Mouse (Mus musculus): ENCODE results near the gene Retreg3. TPM values are rescaled to one million over a fixed set of nuclear protein-coding genes. Genes with fewer than 3 reads are reported as not detected.

Retreg3 gene
- polyA plus RNA-seq, 1 experiment from 2014 or later: 10.7 TPM

- Histone ChIP-seq H3K4me3 (ENCODE audit: low read depth, low read length) (no peak overlapping the region), H3K27me3 (ENCODE audit: control insufficient read depth, insufficient read depth, low read length) (no peaks in the 10 kb centered on the region), H3K4me2 (replicated peaks; ENCODE audit: low read depth, low read length) (no peak overlapping the region), H3K9me3 (ENCODE audit: control insufficient read depth, low read length) (no peaks in the 10 kb centered on the region), H3K9ac (ENCODE audit: low read depth, low read length) (no peak overlapping the region), H3K27ac (ENCODE audit: low read depth, low read length) (peak overlapping the region; percentile 47; the same call in 1 of the 2 replicates), H3K36me3 (ENCODE audit: control insufficient read depth, insufficient read depth, low read length) (no peaks in the 10 kb centered on the region), H3K4me1 (replicated peaks; ENCODE audit: control insufficient read depth, insufficient read depth, low read length) (peaks cover 3% of the 10 kb centered on the region; the same call in 1 of the 2 replicates)
- no peak for ATAC-seq (ENCODE audit: low FRiP score)
- DNase-seq (ENCODE audit: low spot score): no peak
- 53% methylated on average over 2 of the region's 2 CpGs for WGBS
Observed at GRCm38 (mm10) chr11:101115564-101115963, 4.1 kb downstream of the Retreg3 start.

- H3K4me1 ChIP-seq (replicated peaks; ENCODE audit: control insufficient read depth, insufficient read depth, low read length): no peaks in the 10 kb centered on the region; the same call in 1 of the 2 replicates
Observed at GRCm38 (mm10) chr11:101112186-101112585, 7.5 kb downstream of the Retreg3 start.

GRCm38 (mm10) chr11:101111178-101111577, 8.5 kb downstream of the Retreg3 start:
- no peak for DNase-seq (ENCODE audit: low spot score)
- no peak overlapping the region for H3K4me3 ChIP-seq (ENCODE audit: low read depth, low read length)
- H3K9ac ChIP-seq (ENCODE audit: low read depth, low read length): no peak overlapping the region
- no peak overlapping the region for H3K27ac ChIP-seq (ENCODE audit: low read depth, low read length)
- H3K27me3 ChIP-seq (ENCODE audit: control insufficient read depth, insufficient read depth, low read length): no peaks in the 10 kb centered on the region
- WGBS: 92% methylated on average over 4 of the region's 4 CpGs
- H3K4me2 ChIP-seq (replicated peaks; ENCODE audit: low read depth, low read length): no peak overlapping the region
- H3K9me3 ChIP-seq (ENCODE audit: control insufficient read depth, low read length): no peaks in the 10 kb centered on the region
- no peaks in the 10 kb centered on the region for H3K36me3 ChIP-seq (ENCODE audit: control insufficient read depth, insufficient read depth, low read length)
- no peak for ATAC-seq (ENCODE audit: low FRiP score)
- H3K4me1 ChIP-seq (replicated peaks; ENCODE audit: control insufficient read depth, insufficient read depth, low read length): no peaks in the 10 kb centered on the region; the same call in 1 of the 2 replicates

More at GRCm38 (mm10) chr11:101112186-101112585, 7.5 kb downstream of the Retreg3 start:
- H3K4me2 ChIP-seq (replicated peaks; ENCODE audit: low read depth, low read length): no peak overlapping the region
- H3K9me3 ChIP-seq (ENCODE audit: control insufficient read depth, low read length): no peaks in the 10 kb centered on the region
- no peaks in the 10 kb centered on the region for H3K36me3 ChIP-seq (ENCODE audit: control insufficient read depth, insufficient read depth, low read length)
- H3K9ac ChIP-seq (ENCODE audit: low read depth, low read length): no peak overlapping the region
- no peak for DNase-seq (ENCODE audit: low spot score)
- no peak overlapping the region for H3K4me3 ChIP-seq (ENCODE audit: low read depth, low read length)
- no peaks in the 10 kb centered on the region for H3K27me3 ChIP-seq (ENCODE audit: control insufficient read depth, insufficient read depth, low read length)
- ATAC-seq (ENCODE audit: low FRiP score): no peak
- H3K27ac ChIP-seq (ENCODE audit: low read depth, low read length): no peak overlapping the region
- WGBS: 92% methylated on average over 3 of the region's 3 CpGs

- Histone ChIP-seq H3K4me2 (replicated peaks; ENCODE audit: low read depth, low read length) (no peak overlapping the region), H3K9ac (ENCODE audit: low read depth, low read length) (0 out of 2 replicates have a peak overlapping the region, but pooled peaks have one; percentile 15)
Observed at GRCm38 (mm10) chr11:101110708-101111107, 9.0 kb downstream of the Retreg3 start.

GRCm38 (mm10) chr11:101109351-101109750, 10.3 kb downstream of the Retreg3 start:
- WGBS: 83% methylated on average over 4 of the region's 4 CpGs
- no peaks in the 10 kb centered on the region for H3K27me3 ChIP-seq (ENCODE audit: control insufficient read depth, insufficient read depth, low read length)
- ATAC-seq (ENCODE audit: low FRiP score) (no peak), DNase-seq (ENCODE audit: low spot score) (no peak)
- no peak overlapping the region for H3K9ac ChIP-seq (ENCODE audit: low read depth, low read length)
- no peaks in the 10 kb centered on the region for H3K4me1 ChIP-seq (replicated peaks; ENCODE audit: control insufficient read depth, insufficient read depth, low read length)
- no peak overlapping the region for H3K4me2 ChIP-seq (replicated peaks; ENCODE audit: low read depth, low read length)
- no peak overlapping the region for H3K27ac ChIP-seq (ENCODE audit: low read depth, low read length)
- H3K36me3 ChIP-seq (ENCODE audit: control insufficient read depth, insufficient read depth, low read length): no peaks in the 10 kb centered on the region
- H3K9me3 ChIP-seq (ENCODE audit: control insufficient read depth, low read length): no peaks in the 10 kb centered on the region
- H3K4me3 ChIP-seq (ENCODE audit: low read depth, low read length): no peak overlapping the region

More at GRCm38 (mm10) chr11:101110708-101111107, 9.0 kb downstream of the Retreg3 start:
- no peaks in the 10 kb centered on the region for H3K27me3 ChIP-seq (ENCODE audit: control insufficient read depth, insufficient read depth, low read length)
- no peaks in the 10 kb centered on the region for H3K36me3 ChIP-seq (ENCODE audit: control insufficient read depth, insufficient read depth, low read length)
- H3K4me3 ChIP-seq (ENCODE audit: low read depth, low read length): no peak overlapping the region
- WGBS: 69% methylated on average over 5 of the region's 5 CpGs
- no peaks in the 10 kb centered on the region; the same call in 1 of the 2 replicates for H3K4me1 ChIP-seq (replicated peaks; ENCODE audit: control insufficient read depth, insufficient read depth, low read length)
- ATAC-seq (ENCODE audit: low FRiP score): no peak
- no peak overlapping the region for H3K27ac ChIP-seq (ENCODE audit: low read depth, low read length)
- no peaks in the 10 kb centered on the region for H3K9me3 ChIP-seq (ENCODE audit: control insufficient read depth, low read length)
- no peak for DNase-seq (ENCODE audit: low spot score)

GRCm38 (mm10) chr11:101103011-101103410, 16.7 kb downstream of the Retreg3 start:
- no peak overlapping the region for H3K4me2 ChIP-seq (replicated peaks; ENCODE audit: low read depth, low read length)
- WGBS: 94% methylated on average over 5 of the region's 5 CpGs
- no peaks in the 10 kb centered on the region for H3K4me1 ChIP-seq (replicated peaks; ENCODE audit: control insufficient read depth, insufficient read depth, low read length)
- no peaks in the 10 kb centered on the region for H3K36me3 ChIP-seq (ENCODE audit: control insufficient read depth, insufficient read depth, low read length)
- ATAC-seq (ENCODE audit: low FRiP score): no peak
- no peak overlapping the region for H3K9ac ChIP-seq (ENCODE audit: low read depth, low read length)
- H3K27me3 ChIP-seq (ENCODE audit: control insufficient read depth, insufficient read depth, low read length): no peaks in the 10 kb centered on the region
- H3K9me3 ChIP-seq (ENCODE audit: control insufficient read depth, low read length): no peaks in the 10 kb centered on the region
- no peak overlapping the region for H3K4me3 ChIP-seq (ENCODE audit: low read depth, low read length)
- H3K27ac ChIP-seq (ENCODE audit: low read depth, low read length): no peak overlapping the region
- no peak for DNase-seq (ENCODE audit: low spot score)

GRCm38 (mm10) chr11:101098231-101098630, 21.5 kb downstream of the Retreg3 start:
- H3K36me3 ChIP-seq (ENCODE audit: control insufficient read depth, insufficient read depth, low read length): no peaks in the 10 kb centered on the region
- DNase-seq (ENCODE audit: low spot score): no peak
- WGBS: 96% methylated on average over 8 of the region's 8 CpGs

GRCm38 (mm10) chr11:101095314-101096024, 24.2 kb downstream of the Retreg3 start, which contains the start of gene Psmc3ip:
Psmc3ip (minus strand) TSS chr11:101095436.
- DNase-seq (ENCODE audit: low spot score) (peak; percentile 97), ATAC-seq (ENCODE audit: low FRiP score) (peak; percentile 95)
- no peaks in the 10 kb centered on the region for H3K9me3 ChIP-seq (ENCODE audit: control insufficient read depth, low read length)
- peaks cover 4% of the 10 kb centered on the region; the same call in 1 of the 2 replicates for H3K36me3 ChIP-seq (ENCODE audit: control insufficient read depth, insufficient read depth, low read length)
- H3K4me2 ChIP-seq (replicated peaks; ENCODE audit: low read depth, low read length): peak within 1 kb of the TSS; percentile 64
- H3K4me1 ChIP-seq (replicated peaks; ENCODE audit: control insufficient read depth, insufficient read depth, low read length): no peaks in the 10 kb centered on the region
- peak within 1 kb of the TSS; percentile 83 for H3K27ac ChIP-seq (ENCODE audit: low read depth, low read length)
- peak within 1 kb of the TSS; percentile 57 for H3K9ac ChIP-seq (ENCODE audit: low read depth, low read length)
- peak within 1 kb of the TSS; percentile 74 for H3K4me3 ChIP-seq (ENCODE audit: low read depth, low read length)
- H3K27me3 ChIP-seq (ENCODE audit: control insufficient read depth, insufficient read depth, low read length): no peaks in the 10 kb centered on the region
- WGBS: under 1% methylated on average over 43 of the region's 43 CpGs

More at GRCm38 (mm10) chr11:101098231-101098630, 21.5 kb downstream of the Retreg3 start:
- Histone ChIP-seq H3K4me1 (replicated peaks; ENCODE audit: control insufficient read depth, insufficient read depth, low read length) (no peaks in the 10 kb centered on the region), H3K9ac (ENCODE audit: low read depth, low read length) (no peak overlapping the region), H3K4me2 (replicated peaks; ENCODE audit: low read depth, low read length) (no peak overlapping the region), H3K27ac (ENCODE audit: low read depth, low read length) (no peak overlapping the region), H3K27me3 (ENCODE audit: control insufficient read depth, insufficient read depth, low read length) (no peaks in the 10 kb centered on the region), H3K4me3 (ENCODE audit: low read depth, low read length) (no peak overlapping the region), H3K9me3 (ENCODE audit: control insufficient read depth, low read length) (no peaks in the 10 kb centered on the region)
- ATAC-seq (ENCODE audit: low FRiP score): no peak

- Histone ChIP-seq H3K4me1 (replicated peaks; ENCODE audit: control insufficient read depth, insufficient read depth, low read length) (no peaks in the 10 kb centered on the region), H3K27me3 (ENCODE audit: control insufficient read depth, insufficient read depth, low read length) (no peaks in the 10 kb centered on the region), H3K27ac (ENCODE audit: low read depth, low read length) (no peak overlapping the region; the same call in 1 of the 2 replicates), H3K9ac (ENCODE audit: low read depth, low read length) (peak overlapping the region; percentile 57), H3K4me3 (ENCODE audit: low read depth, low read length) (peak overlapping the region; percentile 74), H3K36me3 (ENCODE audit: control insufficient read depth, insufficient read depth, low read length) (peaks cover 7% of the 10 kb centered on the region; the same call in 1 of the 2 replicates), H3K9me3 (ENCODE audit: control insufficient read depth, low read length) (no peaks in the 10 kb centered on the region), H3K4me2 (replicated peaks; ENCODE audit: low read depth, low read length) (peak overlapping the region; percentile 64)
- no peak for DNase-seq (ENCODE audit: low spot score)
- WGBS: 3% methylated on average over 18 of the region's 18 CpGs
- no peak; the same call in 1 of the 2 replicates for ATAC-seq (ENCODE audit: low FRiP score)
Observed at GRCm38 (mm10) chr11:101094930-101095313, 24.8 kb downstream of the Retreg3 start.

Measured in hindbrain, embryonic 11.5 days (tissue).